Mouse (Mus musculus) midbrain, embryonic 14.5 days (tissue): ENCODE measurements around the gene Gm10638. TPM values are rescaled to one million over a fixed set of nuclear protein-coding genes. Genes with fewer than 3 reads are reported as not detected.

Experiments used
- ATAC-seq: fragments of 200-750 bp; cut with Nextera tagmentation; 2 replicates; pipeline ENCODE4 v1.8.0; 2017; ENCODE audit warnings: moderate number of reproducible peaks, moderate library complexity; ENCODE audit not compliant: low FRiP score, low TSS enrichment
- DNase-seq: peaks from one replicate; pipeline ENCODE4 v3.0.0-alpha.2; 2015
- H3K27ac ChIP-seq: fragments of 300-500 bp; sonication (generic); replicated peaks from 2 replicates; pipeline ENCODE4 v1.5.1; 2014; ENCODE audit warnings: mild to moderate bottlenecking, low read depth, low read length, moderate library complexity
- H3K27me3 ChIP-seq: fragments of 300-500 bp; sonication (generic); 2 replicates; pipeline ENCODE4 v1.6.1; 2014; ENCODE audit warnings: low read length, control low read depth, mixed read lengths; ENCODE audit not compliant: control insufficient read depth, insufficient read depth
- H3K36me3 ChIP-seq: fragments of 300-500 bp; sonication (generic); 2 replicates; pipeline ENCODE4 v1.6.1; 2014; ENCODE audit warnings: low read length, control low read depth; ENCODE audit not compliant: control insufficient read depth, insufficient read depth
- H3K4me1 ChIP-seq: fragments of 300-500 bp; sonication (generic); 2 replicates; pipeline ENCODE4 v1.6.1; 2014; ENCODE audit warnings: mild to moderate bottlenecking, antibody characterized with exemption, low read length, control low read depth; ENCODE audit not compliant: control insufficient read depth, insufficient read depth
- H3K4me2 ChIP-seq: fragments of 300-500 bp; sonication (generic); 2 replicates; pipeline ENCODE4 v1.6.1; 2014; ENCODE audit warnings: mild to moderate bottlenecking, low read length, moderate library complexity
- H3K4me3 ChIP-seq: fragments of 300-500 bp; sonication (generic); replicated peaks from 2 replicates; pipeline ENCODE4 v1.5.1; 2014; ENCODE audit warnings: low read depth, low read length
- H3K9ac ChIP-seq: fragments of 300-500 bp; sonication (generic); replicated peaks from 2 replicates; pipeline ENCODE4 v1.6.1; 2014; ENCODE audit warnings: mild to moderate bottlenecking, low read length, moderate library complexity
- H3K9me3 ChIP-seq: fragments of 300-500 bp; sonication (generic); 2 replicates; pipeline ENCODE4 v1.6.1; 2016; ENCODE audit warnings: low read length, control low read depth, mixed read lengths; ENCODE audit not compliant: control insufficient read depth
- WGBS: fragments of 180-500 bp; shearing (Covaris S2); extraction: QIAGEN DNeasy Blood & Tissue Kit; methylation state at CpG from one replicate; pipeline ENCODE4 v1.1.7; 2014; 5-methylcytosine and 5-hydroxymethylcytosine counted together
- polyA plus RNA-seq: library from polyadenylated mRNA; unstranded; fragments of >200 nt; fragmentation: Nextera tagmentation; extraction: Ambion mirVana; gene quantifications from 2 replicates; pipeline ENCODE4 v1.2.1, GENCODE M21; 2014

Gm10638 gene
- polyA plus RNA-seq, 1 experiment from 2014 or later = 5.7 TPM

- Histone ChIP-seq H3K27me3 (no peaks in the 10 kb centered on the region), H3K36me3 (no peaks in the 10 kb centered on the region), H3K4me3 (no peak overlapping the region), H3K9ac (no peak overlapping the region), H3K4me2 (no peak overlapping the region), H3K9me3 (no peaks in the 10 kb centered on the region), H3K4me1 (no peaks in the 10 kb centered on the region), H3K27ac (no peak overlapping the region)
- ATAC-seq (no peak), DNase-seq (no peak)
- WGBS = 93% methylated on average over 8 of the region's 8 CpGs
Observed at GRCm38 (mm10) chr8:86765669-86766068, 20.2 kb downstream of the Gm10638 start.

DNA sequence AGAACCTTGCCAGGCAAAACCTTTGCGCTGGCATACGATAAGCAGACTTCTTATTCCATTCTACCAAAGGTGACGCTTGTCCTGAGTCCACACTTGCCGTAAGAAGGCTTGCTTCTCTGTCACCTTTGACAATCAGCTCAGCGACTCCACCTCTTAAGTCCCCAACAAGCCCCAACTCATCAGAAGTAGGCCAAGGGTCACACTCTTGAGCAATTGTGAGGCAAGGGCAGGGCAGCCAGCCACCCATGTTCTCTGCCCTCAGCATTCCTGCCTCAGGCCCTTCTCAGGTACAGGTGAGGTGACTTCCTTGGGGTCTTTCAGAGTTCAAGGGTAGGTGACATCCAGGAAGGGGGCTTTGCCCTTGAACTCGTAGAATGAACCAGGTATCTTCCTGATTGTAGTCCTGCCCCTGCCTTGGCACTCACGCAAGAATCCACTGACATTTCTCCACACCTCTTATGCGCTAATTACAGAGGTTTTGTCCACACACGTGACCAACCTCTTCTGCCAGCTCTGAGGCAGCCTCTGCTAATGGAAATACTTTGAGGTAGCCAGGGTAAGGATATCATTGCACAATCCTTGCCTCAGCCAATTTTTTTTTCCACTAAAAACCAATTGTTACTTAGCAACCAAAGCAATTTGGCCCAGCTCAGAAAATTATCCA, 21.2 kb downstream of the Gm10638 start:
- WGBS = 87% methylated on average over 9 of the region's 9 CpGs
- Histone ChIP-seq H3K9ac (no peak overlapping the region), H3K9me3 (no peaks in the 10 kb centered on the region), H3K4me1 (no peaks in the 10 kb centered on the region), H3K36me3 (no peaks in the 10 kb centered on the region), H3K27me3 (no peaks in the 10 kb centered on the region), H3K27ac (no peak overlapping the region), H3K4me2 (no peak overlapping the region), H3K4me3 (no peak overlapping the region)
- DNase-seq = no peak
- ATAC-seq = no peak

GRCm38 (mm10) chr8:86768499-86768898, 23.0 kb downstream of the Gm10638 start:
- WGBS = 79% methylated on average over 5 of the region's 5 CpGs
- ATAC-seq (no peak), DNase-seq (no peak)
- Histone ChIP-seq H3K4me2 (no peak overlapping the region), H3K27me3 (no peaks in the 10 kb centered on the region), H3K36me3 (no peaks in the 10 kb centered on the region), H3K27ac (no peak overlapping the region), H3K9ac (no peak overlapping the region), H3K4me1 (no peaks in the 10 kb centered on the region), H3K4me3 (no peak overlapping the region), H3K9me3 (no peaks in the 10 kb centered on the region)

DNA sequence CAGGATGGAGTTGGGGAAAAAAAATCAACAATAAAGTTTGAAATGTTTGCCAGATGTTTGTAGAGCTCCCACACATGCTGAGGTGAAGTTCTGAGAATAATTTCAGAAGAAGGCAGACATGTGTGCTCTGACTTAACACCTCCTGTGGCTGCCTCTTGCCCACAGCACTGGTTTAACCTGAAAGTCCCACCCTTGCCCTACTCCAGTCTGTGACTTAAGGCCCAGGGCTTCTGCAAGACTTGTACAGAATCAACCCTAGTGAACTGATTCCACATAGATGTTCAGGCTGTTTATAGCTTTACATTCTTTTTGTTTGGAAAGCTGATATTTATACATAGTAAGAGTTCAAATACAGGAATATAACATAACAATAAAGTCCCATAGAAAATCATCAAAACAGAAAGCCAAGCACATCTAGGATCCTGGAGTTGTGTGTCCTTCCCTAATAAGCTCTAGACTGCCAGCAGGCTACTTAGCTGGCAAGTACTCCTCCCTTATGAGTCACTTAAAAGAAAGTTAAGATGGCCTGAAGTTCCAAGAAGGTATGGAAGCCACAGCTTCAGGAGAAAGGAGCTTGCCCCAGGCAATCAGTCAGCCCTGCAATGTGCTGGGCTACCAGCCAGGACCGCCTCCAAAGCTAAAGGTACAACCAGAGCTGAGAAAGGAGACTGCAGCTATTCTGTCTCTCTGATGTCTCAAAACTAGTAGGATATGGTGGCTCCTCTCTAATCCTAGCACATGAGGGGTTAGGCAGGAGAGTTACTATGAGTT, 24.6 kb downstream of the Gm10638 start:
- Histone ChIP-seq H3K36me3 (no peaks in the 10 kb centered on the region), H3K27me3 (no peaks in the 10 kb centered on the region), H3K4me3 (no peak overlapping the region), H3K27ac (no peak overlapping the region), H3K4me1 (no peaks in the 10 kb centered on the region), H3K9ac (no peak overlapping the region), H3K9me3 (no peaks in the 10 kb centered on the region), H3K4me2 (no peak overlapping the region)
- ATAC-seq = no peak
- no peak for DNase-seq
- WGBS = 90% methylated on average over 1 of the region's 1 CpGs

GRCm38 (mm10) chr8:86779207-86779606, 33.7 kb downstream of the Gm10638 start:
- Histone ChIP-seq H3K4me3 (no peak overlapping the region), H3K4me2 (no peak overlapping the region), H3K27me3 (no peaks in the 10 kb centered on the region), H3K27ac (no peak overlapping the region), H3K36me3 (no peaks in the 10 kb centered on the region), H3K4me1 (no peaks in the 10 kb centered on the region), H3K9ac (no peak overlapping the region), H3K9me3 (no peaks in the 10 kb centered on the region)
- DNase-seq (no peak), ATAC-seq (no peak)
- WGBS = 89% methylated on average over 8 of the region's 8 CpGs

- Histone ChIP-seq H3K9me3 (no peaks in the 10 kb centered on the region), H3K36me3 (no peaks in the 10 kb centered on the region), H3K4me2 (no peak overlapping the region), H3K27ac (no peak overlapping the region), H3K4me1 (no peaks in the 10 kb centered on the region), H3K4me3 (no peak overlapping the region), H3K9ac (no peak overlapping the region), H3K27me3 (no peaks in the 10 kb centered on the region)
- ATAC-seq = no peak
- WGBS = 94% methylated on average over 8 of the region's 8 CpGs
- DNase-seq = no peak
Observed at GRCm38 (mm10) chr8:86781094-86781493, 35.6 kb downstream of the Gm10638 start.

- no peak for DNase-seq
- Histone ChIP-seq H3K9me3 (no peaks in the 10 kb centered on the region), H3K4me2 (no peak overlapping the region), H3K27ac (no peak overlapping the region), H3K4me1 (no peaks in the 10 kb centered on the region), H3K9ac (no peak overlapping the region), H3K4me3 (no peak overlapping the region), H3K36me3 (no peaks in the 10 kb centered on the region), H3K27me3 (no peaks in the 10 kb centered on the region)
- no peak for ATAC-seq
- WGBS = 50% methylated on average over 5 of the region's 5 CpGs
Observed at GRCm38 (mm10) chr8:86786498-86786897, 41.0 kb downstream of the Gm10638 start.

DNA sequence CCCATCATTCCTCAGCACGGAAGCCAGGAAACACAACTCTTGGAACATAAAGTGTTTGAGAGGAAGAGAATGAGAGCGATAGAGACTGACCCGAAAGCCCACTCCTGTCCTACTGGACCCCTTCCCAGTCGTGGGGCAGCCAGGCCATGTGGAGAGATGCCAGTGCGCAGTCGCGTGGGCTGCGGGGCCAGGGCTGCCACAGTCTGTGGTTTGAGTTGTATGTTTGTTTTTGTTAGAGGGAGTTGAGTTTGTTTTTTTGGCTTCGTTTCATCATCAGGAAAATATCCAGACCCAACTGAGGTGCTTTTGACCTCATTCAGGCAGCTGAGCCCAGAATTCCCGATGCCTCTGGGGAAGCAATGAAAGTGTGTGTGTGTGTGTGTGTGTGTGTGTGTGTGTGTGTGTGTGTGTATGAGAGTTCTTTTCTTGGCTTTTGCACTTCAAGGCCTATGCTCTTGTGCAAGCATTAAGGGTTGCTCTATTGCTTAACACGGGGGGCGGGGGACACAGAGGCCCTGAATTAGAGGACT, 42.5 kb downstream of the Gm10638 start:
- DNase-seq (peak; percentile 2), ATAC-seq (no peak)
- Histone ChIP-seq H3K4me1 (no peaks in the 10 kb centered on the region), H3K36me3 (no peaks in the 10 kb centered on the region), H3K27me3 (no peaks in the 10 kb centered on the region), H3K9ac (no peak overlapping the region), H3K27ac (no peak overlapping the region), H3K9me3 (no peaks in the 10 kb centered on the region), H3K4me2 (no peak overlapping the region), H3K4me3 (no peak overlapping the region)
- WGBS = 88% methylated on average over 12 of the region's 12 CpGs

GRCm38 (mm10) chr8:86789576-86789975, 44.1 kb downstream of the Gm10638 start:
- WGBS = 87% methylated on average over 1 of the region's 1 CpGs

More at GRCm38 (mm10) chr8:86789576-86789975, 44.1 kb downstream of the Gm10638 start:
- H3K4me2 ChIP-seq = no peak overlapping the region
- no peak overlapping the region for H3K4me3 ChIP-seq
- H3K9me3 ChIP-seq = no peaks in the 10 kb centered on the region
- H3K27me3 ChIP-seq = no peaks in the 10 kb centered on the region
- H3K27ac ChIP-seq = no peak overlapping the region
- H3K9ac ChIP-seq = no peak overlapping the region
- H3K36me3 ChIP-seq = no peaks in the 10 kb centered on the region
- ATAC-seq (no peak), DNase-seq (no peak)
- no peaks in the 10 kb centered on the region for H3K4me1 ChIP-seq
